Mouse (Mus musculus): ENCODE results near the gene Apobec3. TPM values are rescaled to one million over a fixed set of nuclear protein-coding genes. Genes with fewer than 3 reads are reported as not detected.

The Apobec3 gene
- total RNA-seq, 2 experiments from 2014 or later = 2.3 to 4.0 TPM

GRCm38 (mm10) chr15:79951226-79951625, 59.8 kb downstream of the Apobec3 start:
- no peak for DNase-seq

- peak; percentile 52 for DNase-seq
Observed at GRCm38 (mm10) chr15:79951730-79952503, 60.5 kb downstream of the Apobec3 start.

GRCm38 (mm10) chr15:79952504-79953231, 61.2 kb downstream of the Apobec3 start:
- no peak for DNase-seq

- no peak for DNase-seq
Observed at GRCm38 (mm10) chr15:79953470-79953869, 62.0 kb downstream of the Apobec3 start.

GRCm38 (mm10) chr15:79956559-79956958, 65.1 kb downstream of the Apobec3 start:
- DNase-seq = no peak

- no peak for DNase-seq
Observed at GRCm38 (mm10) chr15:79958418-79958817, 67.0 kb downstream of the Apobec3 start.

- peak; percentile 31 for DNase-seq
Observed at GRCm38 (mm10) chr15:79961366-79961921, 70.0 kb downstream of the Apobec3 start.

- DNase-seq = no peak
Observed at GRCm38 (mm10) chr15:79962661-79963060, 71.2 kb downstream of the Apobec3 start.

- DNase-seq = no peak
Observed at GRCm38 (mm10) chr15:79964376-79964775, 72.9 kb downstream of the Apobec3 start.

Other genes starting within 250 kb of the Apobec3 start
- gene Fam227a, start 232.7 kb upstream of the Apobec3 start, total RNA-seq (2021) = under 1 TPM; 0.41 to 0.48 TPM
- gene Cby1, start 232.5 kb upstream of the Apobec3 start, total RNA-seq (2021) = 10 to 100 TPM; 14.3 to 15.8 TPM
- 10 to 100 TPM; 67.1 to 72.6 TPM for gene Tomm22, start 220.8 kb upstream of the Apobec3 start, total RNA-seq (2021)
- 10 to 100 TPM; 12.1 to 16.0 TPM for gene Josd1, start 203.7 kb upstream of the Apobec3 start, total RNA-seq (2021)
- 10 to 100 TPM; 20.4 to 21.7 TPM for gene Gtpbp1, start 200.8 kb upstream of the Apobec3 start, total RNA-seq (2021)
- gene Sun2, start 149.1 kb upstream of the Apobec3 start, total RNA-seq (2021) = 10 to 100 TPM; 70.7 to 76.5 TPM
- 1 to 10 TPM; 5.9 to 6.1 TPM for gene Dnal4, start 113.8 kb upstream of the Apobec3 start, total RNA-seq (2021)
- gene Nptxr, start 86.9 kb upstream of the Apobec3 start, total RNA-seq (2021) = 1 to 10 TPM in 1 of 2 experiments, under 1 TPM in 1; 0.72 to 1.0 TPM
- under 1 TPM in 1 of 2 experiments, not detected in 1; 0.61 TPM for gene Npcd, start 57.4 kb upstream of the Apobec3 start, total RNA-seq (2021)
- gene Cbx6, start 57.0 kb upstream of the Apobec3 start, total RNA-seq (2021) = 10 to 100 TPM; 12.5 to 14.6 TPM
- 10 to 100 TPM in 1 of 2 experiments, 1 to 10 TPM in 1; 8.6 to 11.1 TPM for gene Cbx7, start 79.5 kb downstream of the Apobec3 start, total RNA-seq (2021)
- gene Pdgfb, start 123.3 kb downstream of the Apobec3 start, total RNA-seq (2021) = 10 to 100 TPM; 13.9 to 16.7 TPM
- 10 to 100 TPM; 34.6 to 37.7 TPM for gene Syngr1, start 199.7 kb downstream of the Apobec3 start, total RNA-seq (2021)
- gene Rpl3, start 200.2 kb downstream of the Apobec3 start, total RNA-seq (2021) = 10 to 100 TPM; 48.4 to 80.1 TPM
- 10 to 100 TPM; 13.8 to 14.6 TPM for gene Tab1, start 241.5 kb downstream of the Apobec3 start, total RNA-seq (2021)